Mouse (Mus musculus): Measurements from ENCODE around the gene Gm49358.

Gm49358 gene

GRCm38 (mm10) chr10:86872591-86872990 is 108.8 kb downstream of the Gm49358 start:
- DNase-seq (ENCODE audit: low spot score in 2 of 2) = no peak

- no peak for DNase-seq (ENCODE audit: low spot score in 2 of 2)
Measured at GRCm38 (mm10) chr10:86878721-86879120, 114.9 kb downstream of the Gm49358 start.

GRCm38 (mm10) chr10:86880071-86880806 is 116.5 kb downstream of the Gm49358 start:
- no peak for DNase-seq (ENCODE audit: low spot score in 2 of 2)

- no peak for DNase-seq (ENCODE audit: low spot score in 2 of 2)
Measured at GRCm38 (mm10) chr10:86881448-86881847, 117.7 kb downstream of the Gm49358 start.

Data from left cerebral cortex, adult 9 months (tissue).